Mouse (Mus musculus) midbrain, embryonic 16.5 days (tissue): ENCODE data around the gene Ccdc194. TPM values are rescaled to one million over a fixed set of nuclear protein-coding genes. Genes with fewer than 3 reads are reported as not detected.
"Not testable (repeated sequence)": the region's sequence is repeated elsewhere in the genome, so short reads cannot be mapped to it uniquely, and the experiment has no call there.

Experiments used
- ATAC-seq: fragments of 200-750 bp; cut with Nextera tagmentation; 2 replicates; pipeline ENCODE4 v1.8.0; 2017; ENCODE audit warnings: moderate TSS enrichment
- H3K27ac ChIP-seq: fragments of 300-500 bp; sonication (generic); 2 replicates; pipeline ENCODE4 v1.5.1; 2014; ENCODE audit warnings: mild to moderate bottlenecking, low read length, mixed read lengths
- H3K27me3 ChIP-seq: fragments of 300-500 bp; sonication (generic); 2 replicates; pipeline ENCODE4 v1.6.1; 2014; ENCODE audit warnings: low read depth, low read length, mixed read lengths; ENCODE audit not compliant: control insufficient read depth, insufficient read depth
- H3K36me3 ChIP-seq: fragments of 300-500 bp; sonication (generic); 2 replicates; pipeline ENCODE4 v1.6.1; 2014; ENCODE audit warnings: mild to moderate bottlenecking, low read length, moderate library complexity, mixed read lengths; ENCODE audit not compliant: control insufficient read depth, insufficient read depth
- H3K4me1 ChIP-seq: fragments of 300-500 bp; sonication (generic); 2 replicates; pipeline ENCODE4 v1.6.1; 2014; ENCODE audit warnings: mild to moderate bottlenecking, low read length, mixed read lengths; ENCODE audit not compliant: control insufficient read depth, insufficient read depth
- H3K4me2 ChIP-seq: fragments of 300-500 bp; sonication (generic); 2 replicates; pipeline ENCODE4 v1.6.1; 2014; ENCODE audit warnings: mild to moderate bottlenecking, low read length, mixed read lengths
- H3K4me3 ChIP-seq: fragments of 300-500 bp; sonication (generic); 2 replicates; pipeline ENCODE4 v1.5.1; 2014; ENCODE audit warnings: low read depth, mild to moderate bottlenecking, low read length, moderate library complexity, mixed read lengths
- H3K9ac ChIP-seq: fragments of 300-500 bp; sonication (generic); 2 replicates; pipeline ENCODE4 v1.6.1; 2014; ENCODE audit warnings: low read depth, low read length, mixed read lengths
- H3K9me3 ChIP-seq: fragments of 300-500 bp; sonication (generic); replicated peaks from 2 replicates; pipeline ENCODE4 v1.6.1; 2014; ENCODE audit warnings: mild to moderate bottlenecking, low read length, mixed read lengths; ENCODE audit not compliant: control insufficient read depth, poor library complexity, severe bottlenecking
- WGBS: fragments of 180-500 bp; shearing (Covaris S2); extraction: QIAGEN DNeasy Blood & Tissue Kit; methylation state at CpG from one replicate; pipeline ENCODE4 v1.1.7; 2014; 5-methylcytosine and 5-hydroxymethylcytosine counted together
- polyA plus RNA-seq: library from polyadenylated mRNA; unstranded; fragments of >200 nt; fragmentation: Nextera tagmentation; extraction: Ambion mirVana; gene quantifications from 2 replicates; pipeline ENCODE4 v1.2.1, GENCODE M21; 2015

The Ccdc194 gene
- polyA plus RNA-seq, 1 experiment from 2014 or later: not detected

GRCm38 (mm10) chr8:71526272-71526671 lies 761 bp upstream of the Ccdc194 start:
- peaks cover 22% of the 10 kb centered on the region for H3K27me3 ChIP-seq
- H3K4me1 ChIP-seq: peaks cover 3% of the 10 kb centered on the region; the same call in 1 of the 2 replicates
- H3K4me2 ChIP-seq: no peak overlapping the region
- H3K4me3 ChIP-seq: no peak overlapping the region
- no peak overlapping the region for H3K9ac ChIP-seq
- no peaks in the 10 kb centered on the region for H3K9me3 ChIP-seq
- no peak overlapping the region for H3K27ac ChIP-seq
- ATAC-seq: no peak
- no peaks in the 10 kb centered on the region for H3K36me3 ChIP-seq
- WGBS: 7% methylated on average over 6 of the region's 6 CpGs

GRCm38 (mm10) chr8:71521634-71522033 lies 3.9 kb downstream of the Ccdc194 start:
- H3K27ac ChIP-seq: no peak overlapping the region
- H3K36me3 ChIP-seq: no peaks in the 10 kb centered on the region
- H3K9me3 ChIP-seq: no peaks in the 10 kb centered on the region
- peaks cover 3% of the 10 kb centered on the region; the same call in 1 of the 2 replicates for H3K4me1 ChIP-seq
- peaks cover 17% of the 10 kb centered on the region for H3K27me3 ChIP-seq
- 2% methylated on average over 17 of the region's 17 CpGs for WGBS
- peak; percentile 83 for ATAC-seq
- H3K4me2 ChIP-seq: peak overlapping the region; percentile 30; the same call in 1 of the 2 replicates
- H3K4me3 ChIP-seq: no peak overlapping the region
- no peak overlapping the region for H3K9ac ChIP-seq

DNA sequence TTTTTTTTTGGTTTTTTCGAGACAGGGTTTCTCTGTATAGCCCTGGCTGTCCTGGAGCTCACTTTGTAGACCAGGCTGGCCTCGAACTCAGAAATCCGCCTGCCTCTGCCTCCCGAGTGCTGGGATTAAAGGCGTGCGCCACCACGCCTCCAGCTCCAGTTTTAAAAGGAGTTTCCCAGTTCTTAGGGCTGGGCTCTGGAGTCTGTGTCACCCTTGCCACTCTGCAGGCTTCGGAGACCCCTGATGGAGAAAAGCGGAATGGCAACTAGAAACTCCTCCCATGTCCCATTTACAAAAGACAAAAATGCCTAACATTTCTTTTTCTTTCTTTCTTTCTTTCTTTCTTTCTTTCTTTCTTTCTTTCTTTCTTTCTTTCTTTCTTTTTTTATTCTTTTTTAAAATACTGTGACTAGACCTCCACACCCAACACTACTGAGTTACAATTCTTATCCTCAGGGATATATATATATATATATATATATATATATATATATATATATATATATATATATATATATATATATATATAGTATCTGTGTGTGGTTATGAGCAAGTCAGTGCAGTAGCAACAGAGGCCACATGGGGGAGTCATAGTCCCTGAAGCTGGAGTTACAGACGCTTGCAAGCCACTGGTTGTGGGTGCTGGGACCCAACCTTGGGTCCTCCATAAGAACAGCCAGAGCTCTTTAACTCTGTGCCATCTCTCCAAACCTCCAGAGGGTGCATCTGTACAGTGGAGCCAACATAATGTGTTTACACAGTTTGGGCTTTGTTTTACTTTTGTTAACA lies 6.3 kb downstream of the Ccdc194 start:
- H3K27me3 ChIP-seq, H3K4me1 ChIP-seq, H3K9ac ChIP-seq, ATAC-seq, H3K4me2 ChIP-seq, H3K4me3 ChIP-seq, H3K27ac ChIP-seq, H3K9me3 ChIP-seq, H3K36me3 ChIP-seq: not testable (repeated sequence)
- 45% methylated on average over 8 of the region's 10 CpGs for WGBS

DNA sequence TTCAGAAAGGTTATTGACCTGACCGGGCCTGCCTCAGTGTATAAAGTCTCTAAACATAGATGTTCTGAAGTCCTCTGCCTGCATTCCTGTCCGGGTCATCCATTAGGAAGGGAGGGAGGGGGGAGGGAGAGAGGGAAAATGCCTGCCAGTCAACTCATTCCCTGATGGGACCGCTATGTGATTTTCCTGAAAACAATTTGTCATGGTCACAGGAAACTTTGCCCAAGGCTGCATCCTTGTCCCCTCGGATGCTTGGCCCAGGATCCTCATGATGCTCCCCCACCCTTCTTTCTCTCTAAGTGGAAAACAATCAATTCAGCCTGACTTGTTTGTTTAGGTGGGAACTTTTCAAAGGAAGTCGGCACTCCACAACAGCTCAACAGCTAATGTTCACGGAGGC lies 8.7 kb downstream of the Ccdc194 start:
- Histone ChIP-seq H3K9ac (no peak overlapping the region), H3K36me3 (no peaks in the 10 kb centered on the region), H3K4me1 (no peaks in the 10 kb centered on the region), H3K27ac (no peak overlapping the region), H3K27me3 (no peaks in the 10 kb centered on the region), H3K4me3 (no peak overlapping the region), H3K4me2 (no peak overlapping the region), H3K9me3 (no peaks in the 10 kb centered on the region)
- ATAC-seq: no peak
- whole genome bisulfite sequencing: 23% methylated on average over 6 of the region's 6 CpGs

DNA sequence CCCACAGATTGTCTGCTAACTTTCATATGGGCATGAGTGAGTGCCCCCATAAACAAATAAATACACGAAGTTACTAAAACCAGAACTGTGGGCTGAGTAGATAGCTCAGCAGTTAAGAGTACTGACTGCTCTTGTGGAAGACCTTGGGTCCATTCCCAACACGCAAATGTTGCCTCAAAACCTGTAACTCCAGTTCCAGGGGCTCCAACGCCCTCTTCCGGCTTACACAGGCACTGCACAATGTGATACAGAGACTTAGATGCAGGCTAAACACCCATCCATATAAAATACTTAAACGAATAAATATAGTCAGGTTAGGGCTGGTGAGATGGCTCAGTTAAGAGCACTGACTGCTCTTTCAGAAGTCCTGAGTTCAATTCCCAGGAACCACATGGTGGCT lies 10.5 kb downstream of the Ccdc194 start:
- H3K36me3 ChIP-seq: no peaks in the 10 kb centered on the region
- 73% methylated on average over 5 of the region's 5 CpGs for WGBS
- no peak overlapping the region for H3K4me2 ChIP-seq
- H3K27ac ChIP-seq: no peak overlapping the region
- no peak overlapping the region for H3K9ac ChIP-seq
- H3K4me3 ChIP-seq: no peak overlapping the region
- no peaks in the 10 kb centered on the region for H3K4me1 ChIP-seq
- no peak for ATAC-seq
- H3K27me3 ChIP-seq: peaks cover 13% of the 10 kb centered on the region; the same call in 1 of the 2 replicates
- no peaks in the 10 kb centered on the region for H3K9me3 ChIP-seq

- no peak overlapping the region for H3K27ac ChIP-seq
- ATAC-seq: no peak
- H3K27me3 ChIP-seq: peaks cover 24% of the 10 kb centered on the region
- 75% methylated on average over 15 of the region's 15 CpGs for WGBS
- no peak overlapping the region for H3K9ac ChIP-seq
- no peak overlapping the region for H3K4me3 ChIP-seq
- no peak overlapping the region for H3K4me2 ChIP-seq
- H3K36me3 ChIP-seq: no peaks in the 10 kb centered on the region
- no peaks in the 10 kb centered on the region for H3K9me3 ChIP-seq
- peaks cover under 1% of the 10 kb centered on the region; the same call in 1 of the 2 replicates for H3K4me1 ChIP-seq
Observed at GRCm38 (mm10) chr8:71513018-71513754, 12.3 kb downstream of the Ccdc194 start.

- H3K4me1 ChIP-seq: peaks cover 3% of the 10 kb centered on the region; the same call in 1 of the 2 replicates
- H3K27ac ChIP-seq: no peak within 1 kb of the TSS
- peaks cover 39% of the 10 kb centered on the region for H3K27me3 ChIP-seq
- H3K36me3 ChIP-seq: no peaks in the 10 kb centered on the region
- H3K9me3 ChIP-seq: no peaks in the 10 kb centered on the region
- H3K9ac ChIP-seq: no peak within 1 kb of the TSS
- ATAC-seq: no peak
- WGBS: 81% methylated on average over 14 of the region's 14 CpGs
- H3K4me2 ChIP-seq: no peak within 1 kb of the TSS
- no peak within 1 kb of the TSS for H3K4me3 ChIP-seq
Observed at GRCm38 (mm10) chr8:71511644-71512043, 13.9 kb downstream of the Ccdc194 start, which contains the start of gene Plvap. TSS of gene Plvap (minus strand) at chr8:71511752.

GRCm38 (mm10) chr8:71509316-71509715 lies 16.2 kb downstream of the Ccdc194 start:
- H3K4me2 ChIP-seq: no peak overlapping the region
- no peak for ATAC-seq
- no peak overlapping the region for H3K27ac ChIP-seq
- no peak overlapping the region for H3K4me3 ChIP-seq
- peaks cover 55% of the 10 kb centered on the region for H3K27me3 ChIP-seq
- H3K9ac ChIP-seq: no peak overlapping the region
- H3K9me3 ChIP-seq: no peaks in the 10 kb centered on the region
- 62% methylated on average over 2 of the region's 2 CpGs for WGBS
- no peaks in the 10 kb centered on the region for H3K36me3 ChIP-seq
- H3K4me1 ChIP-seq: peaks cover 3% of the 10 kb centered on the region; the same call in 1 of the 2 replicates
